Mouse (Mus musculus) bone marrow, adult 2 months (tissue): ENCODE measurements around the gene Apbb1ip.

ENCODE experiments used
- CTCF ChIP-seq: fragments of 200-500 bp; IDR thresholded peaks from 2 replicates; pipeline ENCODE4 v1.5.1; 2011; ENCODE audit warnings: low read length, control low read depth; ENCODE audit not compliant: control insufficient read depth, insufficient read depth
- POLR2A ChIP-seq: fragments of 200-500 bp; IDR thresholded peaks from 2 replicates; pipeline ENCODE4 v1.6.1; 2011; ENCODE audit warnings: low read depth, mild to moderate bottlenecking, control low read depth, low read length, borderline replicate concordance; ENCODE audit not compliant: control insufficient read depth

- TF ChIP-seq POLR2A (no peak), CTCF (no peak)
Measured at GRCm38 (mm10) chr2:22761103-22761521, 12.8 kb upstream of the Apbb1ip start.
